Mouse (Mus musculus) central nervous system, embryonic 18 days (tissue): ENCODE measurements around the gene Tnik. TPM values are rescaled to one million over a fixed set of nuclear protein-coding genes. Genes with fewer than 3 reads are reported as not detected.

ENCODE experiments used
- polyA plus RNA-seq: library from polyadenylated mRNA; depleted of rRNA; stranded (reverse); fragments of >200 nt; gene quantifications from 2 replicates; pipeline ENCODE4 v1.2.3, GENCODE M21; 2012; rRNA removed

Gene Tnik
- polyA plus RNA-seq = 59.0 and 60.0 TPM in 2 replicates

DNA sequence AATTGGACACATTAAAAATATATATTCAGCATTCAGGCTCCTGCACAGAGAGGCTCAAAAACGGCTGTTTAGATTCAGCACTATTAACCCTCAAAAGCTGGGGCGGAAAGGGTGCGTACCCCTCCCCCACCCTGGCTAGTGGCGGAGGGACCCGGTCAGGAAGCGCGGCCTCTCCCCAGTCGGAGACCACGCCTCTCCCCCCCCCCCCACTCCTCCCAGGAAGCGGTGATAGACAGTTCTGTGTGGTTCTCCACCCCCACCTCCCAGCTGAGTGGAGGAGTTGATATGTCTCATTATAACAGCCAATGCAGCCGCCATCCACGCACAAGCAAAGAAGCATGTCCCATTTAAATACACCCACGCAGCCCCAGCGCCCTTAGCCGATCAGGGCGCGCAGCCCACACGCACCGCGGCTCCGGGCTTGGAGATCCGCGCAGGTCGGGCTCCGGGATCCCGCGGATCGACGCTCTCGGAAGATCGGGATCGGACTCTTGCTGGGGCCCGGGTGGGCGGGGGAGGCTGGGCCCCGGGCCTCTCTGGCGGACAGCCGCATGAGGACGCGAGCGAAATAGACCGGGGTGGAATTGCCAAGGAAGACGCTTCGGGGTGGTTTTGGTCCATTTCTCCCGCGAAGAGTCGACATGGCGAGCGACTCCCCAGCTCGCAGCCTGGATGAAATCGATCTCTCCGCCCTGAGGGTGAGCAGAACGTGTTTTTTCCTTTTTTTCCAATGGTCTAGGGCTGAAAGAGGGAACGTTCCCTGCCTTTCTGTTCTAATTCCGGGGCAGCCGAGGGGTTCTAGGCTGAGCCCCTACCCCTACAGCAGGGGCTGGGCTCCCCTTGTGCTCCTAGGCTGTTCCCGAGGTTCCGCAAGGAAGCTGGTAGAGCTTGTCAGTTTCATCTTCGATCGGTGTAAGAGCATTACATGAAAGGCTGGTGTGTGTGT, at the start of gene Tnik:
Gene Tnik (plus strand): TSS at position 213 of the 946 bp plus-strand sequence.

DNA sequence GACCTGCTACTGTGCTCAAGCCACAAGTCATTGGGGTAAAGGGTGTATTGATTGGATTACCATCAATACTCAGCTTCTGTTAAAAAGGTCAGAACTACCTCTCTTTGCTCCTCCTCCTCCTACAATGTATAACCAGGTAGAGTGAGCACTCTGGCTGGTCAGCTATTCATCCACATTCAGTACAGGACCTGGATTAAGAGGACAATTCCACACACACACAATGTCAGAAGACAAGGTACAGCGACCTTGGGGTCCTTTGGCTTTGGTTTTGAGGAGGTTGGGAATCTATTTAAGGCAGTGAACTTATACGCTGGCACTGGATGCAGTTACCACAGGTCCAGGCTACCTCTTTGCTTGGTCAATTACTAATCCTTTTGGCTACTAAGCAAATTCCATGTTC, 434.8 kb downstream of the Tnik start, which contains the start of gene Slc2a2:
Gene Slc2a2 (plus strand): TSS at position 107 of the 400 bp plus-strand sequence.

